Mouse (Mus musculus) gastrocnemius, postnatal 14 days (tissue): ENCODE data around the gene 4932414N04Rik. TPM values are rescaled to one million over a fixed set of nuclear protein-coding genes. Genes with fewer than 3 reads are reported as not detected.
"Not testable (repeated sequence)": the region's sequence is repeated elsewhere in the genome, so short reads cannot be mapped to it uniquely, and the experiment has no call there.

Source experiments
- DNase-seq: peaks from one replicate; pipeline ENCODE4 v3.0.0; 2021; ENCODE audit warnings: mixed read lengths
- intact Hi-C: fragments of 180-260 bp; cut with DNase I; formaldehyde crosslinking; loops from one replicate; pipeline ENCODE4 v1.15.1; 2025; ENCODE audit warnings: low total_unique reads
- long read RNA-seq, 2 experiments: library from polyadenylated mRNA; stranded (forward); transcript quantifications; one replicate each; pipeline ENCODE4 v2.0.0; 2021
- total RNA-seq, 2 experiments: library from RNA; stranded (reverse); gene quantifications; 2 replicates each; pipeline ENCODE4 v1.2.3; 2021

Gene 4932414N04Rik
- not detected for total RNA-seq
- long read RNA-seq, experiment 1 = 0 reads
- long read RNA-seq, experiment 2 = 0 reads

DNA sequence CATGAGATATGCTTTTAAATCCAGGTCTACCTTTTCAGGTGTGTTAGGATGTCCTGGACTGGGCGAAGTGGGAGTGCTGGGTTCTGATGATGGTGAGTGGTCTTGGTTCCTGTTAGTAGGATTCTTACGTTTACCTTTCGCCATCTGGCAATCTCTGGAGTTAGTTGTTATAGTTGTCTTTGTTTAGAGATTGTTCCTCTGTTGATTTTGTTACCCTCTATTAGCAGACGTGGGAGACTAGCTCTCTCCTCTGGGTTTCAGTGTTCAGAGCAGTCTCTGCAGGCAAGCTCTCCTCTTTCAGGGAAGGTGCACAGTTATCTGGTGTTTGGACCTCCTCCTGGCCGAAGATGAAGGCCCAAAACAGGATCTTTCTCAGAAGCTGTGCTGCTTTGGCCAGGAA is at the start of gene 4932414N04Rik:
TSS of gene 4932414N04Rik (plus strand) at position 301 of the 400 bp plus-strand sequence.
- intact Hi-C loops, DNase-seq: not testable (repeated sequence)

DNA sequence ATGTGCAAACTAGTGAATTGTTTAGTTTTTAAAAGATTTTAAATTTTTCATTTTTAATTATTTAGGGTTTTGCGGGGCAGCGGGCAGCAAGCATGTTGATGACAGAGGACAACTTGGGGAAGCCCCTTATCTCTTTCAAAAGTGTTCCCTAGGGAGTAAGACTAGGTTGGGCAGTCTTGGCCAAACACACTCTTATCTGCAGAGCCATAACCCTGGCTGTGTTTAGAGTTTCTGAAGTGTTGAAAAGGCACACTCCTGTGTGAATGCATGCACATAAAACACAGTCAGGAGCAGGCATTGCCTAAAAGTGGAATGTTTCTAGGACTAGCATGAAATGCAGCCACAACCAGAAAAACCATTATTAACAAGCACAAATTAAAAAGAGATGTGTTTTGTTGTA is 75.9 kb downstream of the 4932414N04Rik start:
- no peak for DNase-seq
- intact Hi-C loops = no loop called here

DNA sequence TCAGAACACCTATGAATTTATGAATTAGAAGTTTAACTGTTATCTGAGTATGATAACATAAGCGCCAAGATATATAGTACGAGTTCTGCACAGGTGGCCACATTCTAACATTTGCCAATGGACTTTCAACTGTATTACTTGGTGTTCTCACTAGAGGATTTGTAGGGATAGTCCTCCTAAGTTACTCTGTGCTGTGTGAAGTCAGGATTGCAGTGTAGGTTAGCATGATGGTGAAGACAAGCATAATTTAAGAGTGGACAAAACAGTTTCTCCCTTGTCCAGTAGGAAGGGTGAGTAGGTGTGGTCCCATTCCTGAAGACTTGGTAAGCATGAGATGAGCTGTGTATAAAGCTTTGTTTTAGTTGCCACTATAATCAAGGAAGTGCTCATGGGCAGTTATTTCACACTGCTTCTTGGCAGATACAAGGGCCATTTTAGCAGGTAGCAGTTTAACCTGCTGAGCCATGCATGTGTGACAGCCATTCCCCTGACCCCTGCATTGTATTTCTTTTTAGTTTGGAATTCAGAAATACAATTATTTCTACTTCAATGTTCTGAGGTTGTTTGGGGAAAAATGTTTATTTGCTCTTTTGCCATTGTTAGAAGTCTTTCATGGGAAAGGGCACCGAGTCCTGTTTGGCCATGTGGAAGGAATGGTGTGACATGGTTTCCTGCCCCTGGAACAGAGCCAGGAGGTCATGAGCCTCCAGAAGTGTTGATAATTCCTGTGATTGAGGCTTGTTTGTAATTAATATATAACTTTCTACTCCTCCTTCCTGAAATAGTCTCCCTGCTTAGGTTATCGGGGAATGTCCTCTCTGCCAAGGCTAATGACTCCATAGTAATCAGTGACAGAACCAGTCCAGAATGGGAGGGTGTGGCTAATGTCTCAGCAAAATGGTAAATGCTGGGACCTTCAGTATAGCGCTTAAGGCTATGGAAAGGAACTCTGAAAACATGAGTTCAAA is 83.8 kb downstream of the 4932414N04Rik start:
- intact Hi-C loops = no loop called here
- DNase-seq = no peak

DNA sequence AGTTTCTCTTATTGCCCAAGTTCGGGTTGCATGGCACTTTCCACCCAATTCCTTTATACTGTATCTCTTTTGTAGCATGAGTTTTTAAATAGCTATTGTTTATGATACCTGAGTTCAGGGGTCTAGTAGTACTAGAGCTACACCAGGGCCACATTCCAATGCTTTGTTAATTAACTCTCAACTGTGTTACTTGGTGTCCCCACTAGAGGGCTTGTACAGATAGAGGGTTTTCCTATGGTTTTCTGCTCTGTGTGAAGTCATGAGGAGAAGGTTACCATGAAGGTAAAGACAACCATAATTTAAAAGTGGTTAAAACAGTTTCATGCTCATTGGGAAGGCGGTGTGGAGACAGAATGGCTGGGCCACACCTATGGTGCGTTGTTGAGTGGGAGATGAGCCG is 88.3 kb downstream of the 4932414N04Rik start:
- DNase-seq = no peak
- intact Hi-C loops = no loop called here

DNA sequence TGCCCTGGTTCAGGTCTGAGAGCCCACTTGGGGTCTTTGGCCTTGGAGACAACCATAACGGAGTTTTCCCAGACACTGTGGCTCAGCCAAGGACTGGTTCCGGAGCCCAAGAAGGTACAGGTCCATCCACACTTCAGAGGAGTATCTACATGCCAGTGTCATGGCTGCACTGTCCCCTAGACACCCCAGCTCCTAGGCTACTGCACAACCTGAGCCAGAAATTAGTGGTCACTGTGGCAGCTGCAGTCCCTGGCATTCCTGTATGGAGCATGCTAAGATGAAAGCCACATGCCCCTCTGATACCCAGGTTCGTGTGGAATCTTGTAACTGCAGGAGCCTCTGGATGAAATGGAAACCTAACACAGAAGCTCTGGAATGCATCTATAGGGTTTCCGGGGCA is 99.9 kb downstream of the 4932414N04Rik start:
- intact Hi-C loops = no loop called here
- DNase-seq = no peak

DNA sequence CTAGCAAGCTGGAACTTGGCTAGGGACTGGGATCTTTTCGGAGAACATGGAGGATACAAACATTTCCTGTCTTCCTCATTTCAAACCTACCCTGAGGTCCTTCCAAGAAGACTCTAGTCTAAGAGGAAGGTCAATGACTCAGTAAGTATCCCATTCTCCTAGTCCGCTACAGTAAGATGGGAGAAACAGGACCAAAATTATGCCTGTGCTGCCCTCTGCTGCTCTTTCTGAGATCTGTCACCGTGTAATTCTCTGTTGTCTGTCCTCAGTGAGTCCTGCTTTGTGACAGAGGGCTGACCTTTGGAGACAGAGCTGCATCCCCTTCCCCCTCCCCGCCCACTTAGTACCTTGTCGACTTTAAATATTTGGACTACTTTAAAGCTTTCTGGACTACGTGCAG is 100.5 kb downstream of the 4932414N04Rik start:
- intact Hi-C loops = no loop called here
- no peak for DNase-seq

DNA sequence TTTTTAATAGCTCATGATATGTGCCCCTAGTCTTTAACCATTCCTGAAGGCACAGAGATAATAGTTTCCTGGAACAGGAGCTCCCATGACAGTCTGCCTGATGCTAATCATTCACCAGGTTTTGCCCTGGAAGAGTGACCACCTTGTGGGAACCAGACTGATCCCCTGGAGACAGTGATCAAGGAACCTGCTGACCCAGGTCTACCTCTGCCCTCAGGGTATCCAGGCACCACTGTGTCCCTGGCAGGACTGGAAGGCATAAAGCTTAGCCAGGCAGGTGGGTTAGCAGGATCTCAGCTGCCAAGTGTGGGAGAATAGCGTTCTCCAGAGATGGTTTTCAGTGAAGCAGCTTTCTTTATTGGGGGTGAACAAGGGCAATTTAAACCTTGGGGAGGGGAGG is 109.1 kb downstream of the 4932414N04Rik start:
- no peak for DNase-seq
- intact Hi-C loops = no loop called here

DNA sequence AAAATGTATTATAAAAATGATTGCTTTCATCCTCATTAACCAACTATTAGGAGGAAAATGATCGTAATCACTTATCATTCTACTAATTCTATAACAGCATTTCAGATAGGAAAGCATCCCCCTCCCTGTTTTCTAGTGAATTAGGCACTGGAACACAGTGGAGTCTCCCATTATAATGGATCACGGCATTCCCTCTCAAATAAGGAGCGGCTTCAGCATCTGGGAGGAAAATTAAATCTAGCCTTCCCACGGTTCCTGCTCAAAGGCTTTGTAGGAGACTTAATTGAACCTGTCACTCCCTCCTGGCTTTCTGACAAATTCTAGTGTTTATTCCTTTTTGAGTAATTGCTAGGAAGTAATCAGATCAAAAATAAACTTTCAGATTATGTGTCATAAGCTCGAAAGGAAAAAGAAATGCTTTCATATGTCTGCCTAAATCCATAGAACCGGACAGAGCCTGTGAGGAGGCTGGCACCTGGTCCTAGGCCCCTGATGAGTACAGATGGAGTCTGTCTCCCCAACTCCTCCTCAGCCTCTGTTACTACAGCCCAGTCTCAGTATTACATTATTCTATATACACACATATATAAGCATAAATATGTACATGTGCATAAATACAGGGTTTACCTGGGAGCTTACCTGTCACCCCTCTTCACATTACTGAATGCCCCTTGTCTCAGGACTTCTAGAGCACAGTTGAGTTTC is 111.1 kb downstream of the 4932414N04Rik start:
- intact Hi-C loops = no loop called here
- no peak for DNase-seq

DNA sequence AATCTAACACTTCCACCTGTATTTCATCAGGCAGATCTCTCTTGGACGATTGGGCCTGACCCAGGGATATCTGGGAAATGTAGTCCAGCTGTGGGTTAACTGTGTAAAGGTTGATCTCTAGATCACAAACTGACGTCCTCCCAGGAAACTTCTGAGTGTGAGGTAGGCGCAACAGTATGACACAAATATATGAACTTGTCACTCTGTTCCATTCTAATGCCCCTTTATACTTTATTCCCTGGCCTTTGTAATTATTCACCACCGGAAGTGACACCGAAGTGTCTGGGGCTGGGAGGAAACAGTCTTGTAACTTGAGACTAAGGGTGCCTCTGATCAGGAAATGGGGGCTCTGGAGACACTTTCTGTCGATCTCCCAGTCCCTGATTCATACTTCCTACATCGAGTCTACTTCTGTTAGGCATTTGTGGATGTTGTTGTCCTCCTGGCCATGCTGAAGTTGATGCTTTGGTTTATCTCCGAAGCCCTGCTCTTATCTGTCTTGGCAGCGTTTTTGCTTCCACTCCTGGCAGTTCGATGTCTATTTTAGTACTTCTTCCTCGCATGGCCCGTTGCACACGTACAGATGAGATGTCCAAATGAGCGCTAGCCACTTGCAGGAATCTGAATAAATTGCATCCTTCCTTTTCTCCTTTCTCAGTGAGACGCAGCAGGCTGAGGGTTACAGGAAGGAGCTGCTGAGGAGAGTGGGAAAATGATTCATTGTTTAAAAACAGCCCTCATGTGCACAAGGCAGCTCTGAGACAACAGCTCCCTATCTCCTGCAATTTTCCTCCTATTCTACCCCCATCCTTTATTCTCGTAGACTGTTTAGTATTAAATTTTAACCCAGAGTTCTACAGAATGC is 126.2 kb downstream of the 4932414N04Rik start:
- intact Hi-C loops = loop anchor here (5.0 kb wide), 2 partner anchors 320 to 645 kb away; no protein-coding TSS in a partner anchor
- no peak for DNase-seq

DNA sequence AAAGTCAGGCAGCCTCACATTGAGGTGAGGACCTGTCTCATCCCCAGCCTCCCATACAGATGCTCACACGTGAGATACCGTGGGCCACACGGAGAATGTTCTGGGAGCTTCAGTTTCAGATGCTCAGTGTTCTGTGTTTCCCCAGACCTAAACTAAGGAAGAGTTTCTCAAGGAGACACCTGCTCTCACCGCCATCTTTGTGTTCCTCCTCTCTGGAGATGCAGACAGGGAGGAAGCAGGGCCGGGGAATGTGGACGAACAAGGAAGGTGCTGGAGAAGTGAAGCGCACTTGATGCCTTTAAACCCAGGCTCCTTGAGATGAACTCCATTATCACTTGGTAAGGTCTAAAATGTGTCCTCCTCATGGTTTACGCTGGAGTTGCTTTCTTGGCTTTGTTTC is 127.4 kb downstream of the 4932414N04Rik start:
- intact Hi-C loops = loop anchor here (5.0 kb wide), 2 partner anchors 319 to 644 kb away; no protein-coding TSS in a partner anchor

DNA sequence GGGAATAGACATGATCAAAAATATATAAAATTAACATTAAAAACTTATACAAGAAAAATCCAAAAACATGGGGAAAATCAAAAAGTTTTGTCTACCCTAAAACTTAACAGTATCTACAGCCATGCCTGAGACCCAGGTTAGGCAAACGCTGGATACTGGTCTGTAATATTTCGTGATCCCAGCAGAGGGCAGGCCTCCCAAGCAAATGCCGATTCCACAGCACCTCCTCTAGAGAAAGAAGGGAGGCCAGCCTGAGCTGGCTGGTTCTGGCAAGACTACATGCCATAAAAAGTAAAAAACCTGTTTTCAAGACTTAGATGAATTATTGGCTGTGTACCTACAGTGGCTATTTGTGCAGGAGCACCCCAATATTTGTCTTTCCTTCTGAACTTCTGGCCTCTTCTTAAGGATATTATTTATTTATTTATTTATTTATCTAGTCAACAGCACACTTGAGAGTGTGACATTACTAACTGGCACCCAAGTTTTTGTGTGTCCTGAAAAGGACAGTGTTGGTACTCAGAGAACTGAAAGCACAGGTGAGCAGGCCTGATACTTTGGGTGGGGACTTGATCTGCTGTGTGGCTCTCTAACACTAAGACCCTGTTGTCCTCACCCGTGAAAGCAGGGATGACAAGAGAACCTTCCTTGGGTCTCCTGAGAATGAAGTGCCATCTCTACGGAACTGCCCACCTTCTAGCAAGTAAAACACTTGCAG is 128.6 kb downstream of the 4932414N04Rik start:
- intact Hi-C loops = loop anchor here (5.0 kb wide), 2 partner anchors 317 to 642 kb away; no protein-coding TSS in a partner anchor
- peak; percentile 63 for DNase-seq

More for the DNA sequence above, 127.4 kb downstream of the 4932414N04Rik start:
- DNase-seq = not testable (repeated sequence)

DNA sequence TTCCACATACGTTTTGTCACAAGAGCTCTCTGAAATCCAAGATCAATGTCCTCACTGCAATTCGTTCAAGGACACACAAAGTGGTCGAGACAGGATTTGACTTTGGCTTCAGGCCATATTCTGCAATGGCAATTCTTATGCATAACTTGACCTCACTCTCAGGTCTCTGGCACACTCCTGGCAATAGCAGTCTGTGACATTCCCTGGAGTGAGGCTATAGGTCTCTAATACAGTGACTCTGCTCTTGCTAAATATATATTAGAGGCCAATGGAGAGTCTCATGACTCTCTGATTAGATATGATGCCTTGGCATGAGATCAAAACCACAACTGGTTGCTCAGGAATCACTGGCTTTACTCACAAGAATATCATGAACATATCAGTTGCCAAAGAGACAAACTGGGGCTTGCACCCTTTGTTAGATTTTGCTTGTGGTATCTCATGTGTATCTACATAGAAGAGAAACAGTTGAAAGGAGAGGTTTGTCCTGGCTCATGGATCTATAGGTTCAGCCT is 130.9 kb downstream of the 4932414N04Rik start:
- intact Hi-C loops = no loop called here

DNA sequence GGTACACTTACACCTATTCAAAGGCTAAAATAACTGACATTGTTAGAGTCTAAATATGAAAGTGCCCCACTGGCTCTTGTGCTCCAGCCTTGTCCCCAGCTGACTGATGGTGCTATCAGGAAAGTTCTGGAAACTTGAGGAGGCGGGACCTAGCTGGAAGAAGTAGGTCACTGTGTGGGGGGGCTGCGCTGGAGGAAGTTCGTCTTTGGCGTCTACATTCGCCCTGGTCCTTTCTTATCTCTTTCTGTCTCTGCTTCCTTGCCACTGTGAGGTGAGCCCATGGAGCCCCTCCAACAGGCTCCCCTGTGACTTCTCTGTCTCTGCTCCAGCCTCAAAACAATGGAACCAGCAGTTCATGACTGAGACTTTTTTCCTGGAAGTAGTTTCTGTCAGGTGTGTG is 136.0 kb downstream of the 4932414N04Rik start:
- no peak for DNase-seq
- intact Hi-C loops = no loop called here

More for the DNA sequence above, 130.9 kb downstream of the 4932414N04Rik start:
- no peak for DNase-seq

DNA sequence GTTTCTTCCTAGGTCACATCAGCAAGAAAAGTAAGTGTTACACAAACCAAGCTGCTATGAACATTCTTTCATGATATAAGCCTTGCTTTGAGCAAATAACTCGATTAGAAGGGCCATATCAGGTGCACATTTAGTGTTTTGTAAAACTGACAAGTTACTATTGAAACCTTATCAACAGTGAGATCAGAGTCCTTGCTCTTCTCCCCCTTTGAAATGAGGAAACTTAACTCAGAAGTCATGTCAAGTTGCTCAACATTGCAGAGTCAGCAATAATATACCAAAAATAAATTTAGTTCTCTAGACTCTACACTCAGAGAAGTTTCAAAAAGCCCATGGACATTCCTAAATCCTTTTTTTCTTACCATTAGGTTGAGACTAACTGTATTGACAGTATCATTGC is 137.2 kb downstream of the 4932414N04Rik start:
- intact Hi-C loops = no loop called here
- DNase-seq = no peak

DNA sequence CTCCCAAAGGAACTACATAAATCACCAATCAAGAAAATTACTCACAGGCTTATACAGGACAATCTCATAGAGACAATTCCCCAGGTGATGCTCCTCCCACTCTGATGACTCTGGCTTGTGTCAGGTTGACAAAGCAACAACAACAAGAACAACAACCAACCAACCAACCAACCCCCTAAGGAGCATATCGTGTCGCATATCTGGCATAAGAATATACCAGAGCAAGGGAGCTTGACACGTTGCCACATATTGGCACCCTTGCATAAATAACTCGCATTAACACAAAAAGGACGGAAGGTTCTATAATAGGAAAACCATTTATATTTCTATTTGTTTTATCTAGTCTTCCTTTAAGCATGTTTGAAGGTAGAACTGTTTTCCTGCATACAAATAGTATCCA is 137.9 kb downstream of the 4932414N04Rik start:
- DNase-seq = no peak
- intact Hi-C loops = no loop called here

DNA sequence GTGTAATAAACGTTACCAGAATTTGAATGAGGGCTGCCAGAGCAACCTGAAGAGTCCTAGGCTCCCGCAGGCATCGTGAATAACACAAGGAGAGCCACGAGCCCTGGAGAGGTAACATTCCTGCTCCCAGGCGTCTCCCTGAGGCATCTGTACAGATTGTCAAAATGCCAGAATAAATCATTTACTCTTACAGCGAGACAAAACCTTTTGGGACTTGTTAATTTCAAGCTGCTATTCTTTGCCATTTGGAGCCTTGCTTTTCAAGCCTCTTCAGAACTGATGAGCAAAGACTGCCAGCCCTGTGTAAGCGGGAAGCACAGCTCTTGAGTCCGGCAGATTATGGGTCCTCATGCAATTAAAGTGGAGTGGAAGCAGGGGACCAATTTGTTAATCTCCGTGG is 138.3 kb downstream of the 4932414N04Rik start:
- intact Hi-C loops = no loop called here
- DNase-seq = no peak

DNA sequence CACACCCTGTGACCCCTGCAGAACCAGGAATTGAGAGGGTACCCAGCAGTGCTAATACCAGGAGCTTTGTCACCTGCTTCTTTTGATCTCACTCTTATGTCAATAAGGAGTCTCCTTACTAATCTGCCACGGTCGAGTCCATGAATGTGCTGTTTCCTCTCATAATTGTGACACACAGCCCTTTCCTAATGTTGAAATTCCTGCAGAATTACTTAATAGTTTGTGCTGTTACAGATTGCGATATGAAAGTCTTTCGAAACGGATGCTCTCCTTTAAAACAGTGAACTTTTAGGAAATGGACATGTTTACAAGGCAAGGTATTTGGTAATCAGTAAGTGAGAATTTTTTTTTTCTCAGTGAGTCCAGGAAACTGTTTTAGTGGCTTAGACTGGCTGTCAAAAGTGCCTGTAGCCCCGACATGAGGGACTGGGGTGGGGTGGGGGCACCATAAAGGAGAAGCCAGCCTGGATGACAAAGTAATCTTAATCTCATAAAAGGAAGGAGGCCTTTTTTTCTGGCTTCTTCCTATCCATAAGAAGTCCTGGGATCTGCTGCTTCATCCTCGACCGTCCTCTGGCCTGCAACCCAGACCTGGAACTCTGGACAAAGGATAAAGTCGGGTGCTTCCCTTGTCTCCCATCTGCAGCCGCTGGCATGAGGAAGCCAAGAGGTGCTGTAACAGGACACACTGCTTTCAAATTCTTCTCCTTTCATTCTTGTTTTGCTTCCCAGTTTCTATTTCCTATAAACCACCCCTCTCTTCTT is 139.9 kb downstream of the 4932414N04Rik start:
- intact Hi-C loops = no loop called here
- DNase-seq = no peak

DNA sequence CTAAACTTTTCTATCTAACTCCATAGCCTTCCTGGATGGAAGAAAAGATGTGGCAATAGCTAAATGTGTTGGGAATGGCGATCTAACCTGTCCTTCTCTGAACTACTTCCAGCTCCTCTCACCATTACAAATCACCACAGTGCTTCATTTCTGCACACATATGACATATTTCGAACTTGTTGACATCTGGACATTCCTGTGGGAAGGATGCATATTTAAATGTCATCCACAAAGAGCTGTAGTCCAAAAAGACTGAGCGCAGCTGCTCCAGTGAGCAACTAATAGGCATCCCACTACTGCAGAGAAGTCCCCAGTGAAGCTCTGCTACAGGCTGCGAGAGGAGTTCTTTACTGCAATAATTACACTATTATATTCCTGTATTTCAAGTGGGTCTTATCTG is 140.8 kb downstream of the 4932414N04Rik start:
- DNase-seq = no peak
- intact Hi-C loops = no loop called here
